Mouse (Mus musculus): ENCODE results near the gene Eif2ak4.

Gene Eif2ak4

DNA sequence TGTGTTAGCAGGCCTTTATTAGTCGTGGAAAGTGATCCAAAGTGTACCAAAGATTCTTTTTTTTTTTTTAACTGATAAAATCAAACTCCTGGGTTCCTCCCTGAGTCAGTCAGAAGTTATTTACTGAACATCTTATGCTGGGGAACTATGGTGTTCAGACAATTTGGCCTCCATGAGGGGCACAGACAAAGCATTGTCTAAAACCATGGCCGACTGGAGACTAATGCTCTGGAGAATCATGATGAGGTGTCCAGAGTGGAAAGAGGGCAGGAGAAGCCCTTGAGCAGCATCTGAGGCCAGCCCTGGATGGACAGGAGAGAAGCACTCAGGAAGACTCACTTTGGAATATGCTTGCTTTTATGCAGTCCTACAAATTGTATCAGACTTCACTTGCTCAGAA is 18.4 kb downstream of the Eif2ak4 start:
- no peak for DNase-seq

GRCm38 (mm10) chr2:118408336-118408895 is 20.0 kb downstream of the Eif2ak4 start:
- DNase-seq = no peak

DNA sequence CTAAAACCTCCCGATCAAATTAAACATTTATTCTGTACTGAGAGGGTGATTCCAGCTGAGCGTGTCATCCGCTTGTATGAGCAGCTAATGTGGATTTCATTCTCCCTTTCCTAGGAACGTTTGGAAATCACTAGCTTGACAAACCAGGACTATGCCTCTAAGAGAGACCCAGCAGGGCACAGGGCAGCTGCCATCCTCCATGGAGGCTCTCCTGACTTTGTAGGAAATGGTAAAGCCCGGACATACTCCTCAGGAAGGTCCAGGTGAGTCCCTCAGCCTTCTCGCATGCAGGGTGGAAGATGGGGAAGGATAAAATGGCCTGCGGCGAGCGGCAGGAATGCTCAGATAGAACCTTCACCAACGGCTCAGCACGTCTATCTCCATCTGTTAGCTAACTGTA is 24.4 kb downstream of the Eif2ak4 start:
- DNase-seq = no peak

DNA sequence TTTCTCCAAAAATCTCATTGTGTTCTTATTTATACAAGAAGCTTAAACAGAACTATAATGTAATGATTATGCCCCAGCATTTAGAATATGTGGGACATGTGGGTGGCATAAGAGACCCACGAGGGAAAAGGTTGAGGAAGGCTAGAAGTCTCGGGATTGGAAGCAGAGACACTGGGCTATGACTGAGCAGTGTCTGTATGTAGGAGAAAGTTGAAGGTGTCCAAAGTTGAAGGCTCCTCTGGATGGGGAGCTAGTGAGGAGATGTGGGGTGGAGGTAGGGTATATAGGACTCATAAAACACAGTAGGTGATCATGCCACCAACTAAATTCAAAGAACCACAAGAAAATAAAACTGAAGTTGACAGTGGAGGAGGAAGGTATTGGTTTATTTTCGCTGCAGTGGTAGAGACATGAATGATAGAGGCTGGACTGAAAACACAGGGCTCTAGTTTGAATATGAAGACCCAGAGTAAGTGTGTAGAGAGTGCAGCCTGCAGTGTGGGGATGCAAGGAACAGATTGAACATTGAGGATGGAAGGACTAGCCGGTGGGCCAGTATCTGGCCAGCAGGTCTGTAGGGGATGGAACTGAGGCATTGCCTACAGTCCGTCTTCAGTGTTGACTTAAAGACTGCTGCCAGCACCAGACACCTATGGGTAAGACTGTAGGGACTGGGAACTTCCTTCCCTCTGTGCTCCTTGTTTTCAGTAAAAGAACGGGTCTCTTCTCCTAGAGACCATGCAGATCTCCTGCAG is 27.4 kb downstream of the Eif2ak4 start:
- DNase-seq = no peak

DNA sequence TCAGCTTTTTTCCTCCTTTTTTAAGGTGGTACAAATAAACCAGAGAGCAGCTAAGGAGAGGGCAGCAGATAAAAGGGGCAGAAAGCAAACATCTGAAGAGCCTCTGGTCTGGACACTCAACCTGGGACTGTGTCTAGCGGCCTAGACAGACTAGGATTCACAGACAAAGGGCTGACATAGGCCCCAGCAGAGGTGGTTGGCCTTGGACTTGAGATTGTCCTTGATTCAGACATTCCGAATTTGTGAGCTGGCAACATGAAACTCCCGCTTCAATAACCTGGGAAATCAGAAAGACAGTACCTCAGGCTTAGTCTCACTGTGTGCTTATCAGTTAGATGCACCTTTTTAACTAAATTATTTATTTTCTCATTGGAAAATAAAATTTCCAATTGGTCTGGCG is 29.7 kb downstream of the Eif2ak4 start:
- no peak for DNase-seq

DNA sequence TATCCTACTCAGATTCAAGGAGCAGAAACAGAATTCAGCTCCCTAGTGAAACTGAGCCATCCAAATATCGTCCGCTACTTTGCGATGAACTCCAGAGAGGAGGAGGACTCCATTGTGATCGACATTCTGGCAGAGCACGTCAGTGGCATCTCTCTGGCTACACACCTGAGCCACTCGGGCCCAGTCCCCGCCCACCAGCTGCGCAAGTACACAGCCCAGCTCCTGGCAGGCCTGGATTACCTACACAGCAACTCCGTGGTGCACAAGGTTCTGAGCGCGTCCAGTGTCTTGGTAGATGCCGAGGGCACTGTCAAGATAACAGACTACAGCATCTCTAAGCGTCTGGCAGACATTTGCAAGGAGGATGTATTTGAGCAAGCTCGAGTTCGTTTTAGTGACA is 33.5 kb downstream of the Eif2ak4 start:
- no peak for DNase-seq

GRCm38 (mm10) chr2:118422385-118422784 is 34.0 kb downstream of the Eif2ak4 start:
- DNase-seq = no peak

GRCm38 (mm10) chr2:118428296-118428695 is 39.9 kb downstream of the Eif2ak4 start:
- no peak for DNase-seq

- no peak for DNase-seq
These were observed 40.9 kb downstream of the Eif2ak4 start for GRCm38 (mm10) chr2:118429297-118429696.

DNA sequence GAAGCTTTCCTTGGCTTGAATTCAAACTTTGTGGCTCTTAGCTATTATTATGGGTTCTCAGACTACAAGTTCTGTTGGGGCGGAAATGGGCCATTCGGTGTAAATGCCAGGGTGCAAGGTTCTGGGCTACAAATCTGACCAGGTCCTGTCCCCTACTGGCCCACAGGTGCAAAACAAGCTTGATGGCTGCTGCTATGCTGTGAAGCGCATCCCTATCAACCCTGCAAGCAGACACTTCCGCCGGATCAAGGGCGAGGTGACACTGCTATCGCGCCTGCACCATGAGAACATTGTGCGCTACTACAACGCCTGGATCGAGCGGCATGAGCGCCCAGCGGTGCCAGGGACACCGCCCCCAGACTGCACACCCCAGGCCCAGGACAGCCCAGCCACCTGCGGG is 42.2 kb downstream of the Eif2ak4 start:
- DNase-seq = no peak

- peak; percentile 37 for DNase-seq
These were observed 43.2 kb downstream of the Eif2ak4 start for GRCm38 (mm10) chr2:118431589-118431988.

DNA sequence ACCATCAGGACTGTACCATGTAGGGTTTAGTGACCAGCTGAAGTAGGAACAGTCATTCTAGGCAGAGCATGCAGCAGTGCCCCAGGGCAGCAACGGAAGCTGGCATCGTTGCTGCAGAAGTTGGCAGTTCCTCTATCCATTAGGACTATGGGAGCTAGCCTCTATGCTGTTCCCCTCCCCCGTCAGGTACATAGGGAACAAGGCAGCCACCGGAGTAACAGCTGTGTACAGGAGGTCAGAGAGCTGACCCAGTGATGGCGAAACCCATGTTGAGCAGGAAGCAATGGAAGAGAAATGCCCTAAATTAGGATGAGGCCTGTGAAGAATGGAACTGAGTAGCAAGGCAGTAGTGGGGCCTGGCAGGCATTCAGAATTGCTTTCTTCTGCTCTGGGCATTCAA is 53.8 kb downstream of the Eif2ak4 start:
- peak; percentile 37 for DNase-seq

DNA sequence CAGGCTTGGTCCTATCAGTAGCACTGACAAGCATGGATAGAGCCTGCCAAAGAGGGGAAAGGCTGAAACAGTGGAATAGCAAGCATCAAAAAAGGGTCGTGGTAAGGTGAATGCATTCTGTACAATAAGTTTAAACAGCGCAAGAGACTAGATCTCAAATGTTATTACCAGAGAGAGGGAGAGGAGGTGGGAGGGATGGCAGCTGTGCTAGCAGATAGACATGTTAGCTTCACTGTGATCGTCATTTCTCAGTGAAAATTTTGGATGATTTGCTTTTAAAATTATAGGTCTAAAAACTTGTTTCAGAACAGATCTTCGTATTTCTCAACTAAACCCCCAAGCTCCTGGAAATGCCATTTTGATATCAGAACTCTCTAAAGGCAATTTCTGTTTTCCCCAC is 54.3 kb downstream of the Eif2ak4 start:
- no peak for DNase-seq

DNA sequence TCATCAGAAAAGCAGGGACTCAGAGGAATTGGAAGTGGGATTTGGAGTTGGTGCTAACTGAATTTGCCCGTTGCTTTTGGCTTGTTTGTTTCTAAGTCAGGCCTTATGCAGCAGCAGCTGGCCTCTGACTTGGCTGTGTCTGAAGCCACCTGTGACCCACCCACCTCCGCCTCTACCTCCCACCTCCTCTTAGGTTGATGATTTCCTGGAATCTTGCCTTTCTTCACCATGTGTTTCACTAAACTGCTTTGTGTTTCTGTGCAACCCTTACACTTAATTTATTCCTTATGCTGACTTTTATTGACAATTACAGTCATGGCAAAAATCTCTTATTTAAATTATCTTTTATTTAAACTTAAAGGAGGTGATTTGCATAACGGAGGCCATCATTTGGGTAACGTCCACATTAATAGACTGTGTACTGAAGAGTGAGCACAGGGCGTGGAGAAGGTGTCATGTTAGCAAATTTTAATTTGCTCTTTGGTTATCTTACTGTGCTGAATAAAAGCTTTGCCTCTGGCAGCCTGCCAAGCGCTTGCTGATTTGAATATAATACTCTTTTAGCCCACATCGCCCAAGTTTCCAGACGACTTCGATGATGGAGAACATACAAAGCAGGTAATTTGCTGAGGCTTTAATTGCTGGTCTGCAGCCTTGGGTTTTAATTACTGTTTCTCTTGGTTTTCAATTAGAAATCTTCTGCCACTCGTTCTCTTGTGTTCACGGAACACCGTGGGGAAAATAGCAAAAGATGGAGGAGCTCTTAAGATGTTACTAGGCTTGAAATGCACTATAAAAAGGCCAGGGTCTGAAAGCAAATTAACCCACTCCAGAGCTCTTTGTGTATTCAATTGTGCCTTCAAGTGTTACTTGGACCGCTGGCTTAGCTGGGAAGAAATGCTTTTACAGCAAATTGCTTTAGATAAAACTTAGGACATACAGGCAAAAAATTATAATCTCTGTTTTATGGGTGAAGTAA is 57.6 kb downstream of the Eif2ak4 start:
- no peak for DNase-seq

GRCm38 (mm10) chr2:118448181-118448580 is 59.8 kb downstream of the Eif2ak4 start:
- no peak for DNase-seq

- DNase-seq = no peak
These were observed 62.6 kb downstream of the Eif2ak4 start for GRCm38 (mm10) chr2:118451056-118451455.

GRCm38 (mm10) chr2:118457029-118457428 is 68.6 kb downstream of the Eif2ak4 start:
- no peak for DNase-seq

GRCm38 (mm10) chr2:118457463-118458261 is 69.2 kb downstream of the Eif2ak4 start:
- DNase-seq = no peak

GRCm38 (mm10) chr2:118461480-118462165 is 73.2 kb downstream of the Eif2ak4 start:
- DNase-seq = no peak

- DNase-seq = no peak
These were observed 75.1 kb downstream of the Eif2ak4 start for GRCm38 (mm10) chr2:118463480-118463879.

GRCm38 (mm10) chr2:118464450-118464849 is 76.0 kb downstream of the Eif2ak4 start:
- DNase-seq = no peak

- no peak for DNase-seq
These were observed 77.5 kb downstream of the Eif2ak4 start for GRCm38 (mm10) chr2:118465894-118466293.
